Mouse (Mus musculus): Measurements from ENCODE around the gene Ctsz. TPM values are rescaled to one million over a fixed set of nuclear protein-coding genes. Genes with fewer than 3 reads are reported as not detected.
A peak's percentile ranks its signal among the peaks of the same experiment; 100 is the strongest.

The Ctsz gene
- total RNA-seq, 2 experiments from 2014 or later = 35.9 to 46.1 TPM

DNA sequence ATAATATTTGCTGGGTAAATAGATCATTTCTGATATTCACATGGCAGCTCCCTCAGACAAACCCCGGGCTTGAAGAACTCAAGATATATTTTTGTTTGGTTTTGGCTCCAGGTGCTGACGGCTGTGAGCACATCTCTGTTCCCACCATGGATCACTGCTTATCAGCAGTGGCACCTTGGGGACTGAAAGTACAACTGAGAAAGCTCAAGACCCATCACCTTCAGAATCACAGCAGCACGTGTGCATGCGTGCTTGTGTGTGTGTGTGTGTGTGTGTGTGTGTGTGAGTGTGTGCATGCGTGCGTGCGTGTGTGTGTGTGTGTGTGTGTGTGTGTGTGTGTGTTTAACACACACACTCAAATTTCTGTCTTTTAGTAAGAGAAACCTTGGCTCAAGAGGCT lies 5.5 kb upstream of the Ctsz start:
- intact Hi-C loops (cut with DNase I; ENCODE audit: low total_unique reads) = no loop called here

DNA sequence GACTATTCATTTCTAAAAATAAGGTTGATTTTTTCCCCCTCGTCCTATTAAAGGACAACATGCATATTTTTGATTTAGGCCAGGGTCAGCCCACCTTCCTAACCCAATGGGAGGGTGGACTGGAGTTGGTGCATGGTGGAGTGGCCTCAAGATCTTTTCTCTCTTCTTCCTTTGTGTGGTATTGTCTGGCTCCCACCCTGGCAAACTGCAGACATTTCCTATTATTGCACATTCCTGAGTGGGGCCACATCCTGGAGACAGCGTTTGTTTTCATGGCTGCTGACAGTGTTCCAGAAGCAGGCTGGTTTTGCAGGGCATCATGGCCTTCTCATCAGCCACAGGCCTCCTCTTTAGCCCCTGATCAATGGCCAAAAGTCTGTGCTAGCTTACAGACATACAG lies 4.2 kb upstream of the Ctsz start:
- intact Hi-C loops (cut with DNase I; ENCODE audit: low total_unique reads) = no loop called here
- DNase-seq = no peak

More for the DNA sequence above, 5.5 kb upstream of the Ctsz start:
- DNase-seq = no peak

DNA sequence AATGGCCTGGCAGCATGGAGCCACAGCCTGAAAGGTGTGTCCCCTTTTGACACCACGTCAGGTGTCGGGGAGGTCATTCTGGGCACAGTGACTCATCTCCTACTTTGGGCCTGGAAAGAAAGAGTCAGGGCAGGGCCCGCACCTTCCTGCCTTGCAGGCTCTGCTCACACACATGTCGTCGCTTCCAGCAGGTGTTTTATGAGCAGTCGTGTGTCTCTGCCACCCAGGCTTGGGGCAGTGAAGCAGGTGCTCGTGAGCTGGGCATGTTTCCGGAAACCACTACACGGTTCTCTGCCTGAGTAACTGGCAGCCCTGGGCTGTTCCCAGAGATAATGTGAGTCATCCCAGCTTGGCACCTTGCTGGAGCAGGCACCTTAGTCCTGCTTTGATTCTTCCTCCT lies 3.6 kb upstream of the Ctsz start:
- no peak for DNase-seq
- intact Hi-C loops (cut with DNase I; ENCODE audit: low total_unique reads) = no loop called here

DNA sequence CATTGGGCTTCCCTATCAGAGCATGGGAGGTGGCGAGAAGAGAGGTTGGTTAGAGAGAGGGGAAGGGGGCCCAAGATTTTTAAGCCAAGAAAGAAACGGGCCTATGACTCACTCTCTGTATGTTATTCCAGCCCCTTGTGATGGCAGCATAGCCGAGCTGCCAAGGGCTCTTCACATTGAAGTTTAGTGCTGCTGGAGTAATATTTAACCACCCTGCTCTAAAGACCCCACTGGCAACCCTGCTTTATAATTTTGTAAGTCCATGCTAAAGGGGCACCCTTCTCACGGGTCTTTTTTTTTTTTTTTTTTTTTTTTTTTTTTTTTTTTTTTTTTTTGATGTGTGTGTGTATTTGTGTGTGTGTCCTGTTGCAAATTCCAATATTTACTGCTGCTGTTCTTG lies 3.1 kb upstream of the Ctsz start:
- no peak for DNase-seq
- intact Hi-C loops (cut with DNase I; ENCODE audit: low total_unique reads) = no loop called here

DNA sequence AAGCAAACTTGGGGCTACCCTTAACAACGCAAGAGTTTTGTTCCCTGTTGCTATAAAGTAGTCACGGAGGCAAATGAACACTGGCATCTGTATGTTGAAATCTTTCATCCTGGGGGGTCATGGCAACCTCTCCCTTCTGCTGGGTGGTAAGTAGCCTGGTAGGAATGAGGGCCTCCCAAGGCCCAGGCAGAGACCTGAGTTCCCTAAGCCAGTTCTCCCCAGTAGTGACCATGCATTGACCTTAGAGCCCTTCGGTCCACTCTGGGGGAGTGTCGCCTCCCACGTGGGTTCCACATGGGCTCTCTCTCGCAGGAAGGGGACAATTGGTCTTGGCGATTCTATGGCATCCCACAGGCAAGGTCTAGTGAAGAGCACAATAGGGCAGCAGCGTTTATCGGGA lies 1.1 kb upstream of the Ctsz start:
- intact Hi-C loops (cut with DNase I; ENCODE audit: low total_unique reads) = no loop called here
- no peak for DNase-seq

DNA sequence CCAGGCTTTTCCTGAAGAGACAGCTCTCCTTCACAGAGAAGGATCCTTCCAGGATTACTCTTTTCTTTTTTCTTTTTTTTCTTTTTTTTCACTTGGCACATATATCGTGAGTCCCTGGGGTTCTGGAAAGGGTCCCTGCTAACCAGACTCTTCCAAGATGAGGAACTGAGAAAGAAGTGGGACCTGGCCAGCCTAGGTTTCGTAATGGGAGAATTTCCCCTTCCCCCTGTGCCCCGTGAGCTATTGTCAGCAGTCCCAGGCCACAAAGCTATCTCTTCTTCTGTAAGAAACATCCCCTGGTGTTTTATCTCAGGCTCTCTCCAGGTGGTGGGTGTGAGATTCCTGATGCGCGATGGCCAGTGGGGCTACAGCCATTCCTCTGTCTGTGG lies 605 bp upstream of the Ctsz start:
- intact Hi-C loops (cut with DNase I; ENCODE audit: low total_unique reads) = no loop called here
- DNase-seq = no peak

DNA sequence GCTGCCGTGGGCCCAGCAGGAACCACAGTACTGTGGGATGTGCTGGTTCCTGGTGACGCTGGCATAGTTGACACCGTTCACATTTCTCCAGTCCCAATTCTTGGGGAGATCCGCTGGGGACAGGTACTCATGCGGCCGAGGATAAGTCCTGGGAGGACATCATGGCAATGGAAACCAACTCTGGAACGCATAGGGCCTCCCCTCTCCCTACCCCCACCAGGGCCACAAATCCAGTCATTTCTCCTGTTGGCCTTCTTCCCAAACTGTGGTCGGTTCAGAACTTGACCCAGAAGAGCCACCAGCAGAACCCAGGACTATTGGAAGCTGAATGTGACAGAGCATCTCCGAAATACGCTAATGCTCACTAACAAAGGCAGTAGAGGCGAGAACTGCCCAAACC lies 658 bp downstream of the Ctsz start:
- intact Hi-C loops (cut with DNase I; ENCODE audit: low total_unique reads) = no loop called here

DNA sequence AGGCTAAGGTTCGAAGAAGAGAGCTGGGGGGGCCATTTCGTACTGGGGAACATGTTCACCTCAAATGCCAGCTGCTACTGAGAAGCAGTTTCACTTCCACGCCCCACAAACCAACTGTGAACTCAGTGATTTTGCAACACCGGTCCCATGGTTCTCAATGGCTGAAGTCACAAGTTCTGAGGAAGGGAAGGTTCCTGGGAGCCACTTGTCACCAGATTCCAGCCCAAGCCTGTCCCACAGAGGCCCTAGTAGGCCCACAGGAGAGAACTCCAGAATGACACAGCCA lies 1.2 kb downstream of the Ctsz start:
- DNase-seq = no peak
- intact Hi-C loops (cut with DNase I; ENCODE audit: low total_unique reads) = no loop called here

More for the DNA sequence above, 658 bp downstream of the Ctsz start:
- DNase-seq = no peak

DNA sequence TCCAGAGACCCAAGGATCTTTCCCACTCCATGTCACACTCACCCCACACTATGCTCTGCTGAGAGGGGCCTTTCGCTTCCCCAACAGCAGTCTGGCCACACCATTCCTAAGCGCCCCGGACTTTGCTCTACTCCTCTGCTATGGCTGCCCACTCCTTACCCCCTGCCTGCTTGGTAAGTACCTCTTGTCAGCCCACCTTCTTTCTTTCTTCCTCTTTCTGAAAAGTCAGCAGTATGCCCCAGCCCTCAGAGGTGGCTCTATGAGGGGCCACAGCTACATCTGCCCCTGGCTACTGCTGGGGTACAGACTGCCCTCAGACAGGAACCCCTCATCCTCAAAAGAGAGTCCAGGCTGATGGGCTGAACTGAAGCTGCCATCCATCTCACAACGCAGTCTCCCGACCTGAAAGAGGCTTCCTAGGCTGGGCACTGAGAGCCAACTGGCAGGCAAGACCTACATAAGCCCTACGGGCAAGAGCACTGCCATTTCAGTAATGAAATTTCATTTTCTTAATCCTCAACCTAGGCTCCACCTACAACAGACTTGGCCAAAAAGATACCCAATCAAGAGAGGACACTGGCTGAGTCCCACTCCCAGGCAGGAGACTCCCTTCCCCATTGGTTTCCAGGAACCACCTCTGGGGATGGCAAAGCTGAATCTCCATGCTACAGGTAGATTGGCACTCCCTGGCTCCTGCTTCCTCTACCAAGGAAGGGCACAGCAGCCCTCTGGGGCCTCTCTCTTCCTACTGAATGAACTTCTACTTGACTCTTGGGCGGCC lies 1.7 kb downstream of the Ctsz start:
- intact Hi-C loops (cut with DNase I; ENCODE audit: low total_unique reads) = no loop called here
- no peak for DNase-seq

DNA sequence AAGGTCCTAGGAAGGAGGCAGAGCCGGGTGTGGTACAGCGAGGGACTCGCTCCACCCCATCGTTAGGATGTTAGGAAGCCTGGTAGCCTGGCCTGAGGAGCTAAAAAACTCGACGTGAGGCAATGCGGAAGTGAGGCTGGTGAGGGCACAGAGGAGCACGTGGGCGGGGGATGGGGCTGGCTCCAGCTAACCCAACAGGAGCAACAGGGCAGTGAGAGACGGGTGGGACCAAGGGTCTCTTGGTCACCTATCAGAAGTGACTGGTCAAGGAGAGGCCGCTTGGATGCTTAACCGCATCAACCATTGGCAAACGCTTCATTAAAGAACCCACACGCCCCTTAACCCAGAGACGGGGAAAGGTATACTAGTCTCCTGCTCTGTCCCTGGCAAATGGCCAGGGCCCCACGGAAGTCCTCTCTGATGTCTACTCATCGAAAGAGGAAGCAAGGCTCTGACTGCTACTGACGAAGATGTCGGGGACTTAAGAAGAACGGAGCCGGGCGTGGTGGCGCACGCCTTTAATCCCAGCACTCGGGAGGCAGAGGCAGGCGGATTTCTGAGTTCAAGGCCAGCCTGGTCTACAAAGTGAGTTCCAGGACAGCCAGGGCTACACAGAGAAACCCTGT lies 2.6 kb downstream of the Ctsz start:
- intact Hi-C loops (cut with DNase I; ENCODE audit: low total_unique reads) = no loop called here
- no peak for DNase-seq

DNA sequence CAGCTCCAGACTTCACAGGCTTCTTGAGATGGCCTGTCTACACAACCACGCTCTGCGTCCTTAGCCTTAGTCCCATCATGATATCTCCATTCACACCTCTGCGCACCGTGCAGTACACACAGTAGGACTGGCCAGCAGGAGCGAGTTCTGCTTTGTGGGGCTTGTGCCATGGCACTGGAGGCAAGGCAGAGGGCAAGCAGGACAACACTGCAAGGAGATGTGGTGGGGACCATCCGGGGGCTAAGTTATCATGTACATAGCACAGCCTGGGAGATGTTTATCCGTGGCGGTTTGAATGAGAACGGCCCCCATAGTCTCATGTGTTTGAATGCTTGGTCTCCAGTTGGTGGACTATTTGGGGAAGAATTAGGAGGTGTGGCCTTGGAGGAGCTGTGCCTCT lies 3.9 kb downstream of the Ctsz start:
- intact Hi-C loops (cut with DNase I; ENCODE audit: low total_unique reads) = no loop called here
- DNase-seq = no peak

DNA sequence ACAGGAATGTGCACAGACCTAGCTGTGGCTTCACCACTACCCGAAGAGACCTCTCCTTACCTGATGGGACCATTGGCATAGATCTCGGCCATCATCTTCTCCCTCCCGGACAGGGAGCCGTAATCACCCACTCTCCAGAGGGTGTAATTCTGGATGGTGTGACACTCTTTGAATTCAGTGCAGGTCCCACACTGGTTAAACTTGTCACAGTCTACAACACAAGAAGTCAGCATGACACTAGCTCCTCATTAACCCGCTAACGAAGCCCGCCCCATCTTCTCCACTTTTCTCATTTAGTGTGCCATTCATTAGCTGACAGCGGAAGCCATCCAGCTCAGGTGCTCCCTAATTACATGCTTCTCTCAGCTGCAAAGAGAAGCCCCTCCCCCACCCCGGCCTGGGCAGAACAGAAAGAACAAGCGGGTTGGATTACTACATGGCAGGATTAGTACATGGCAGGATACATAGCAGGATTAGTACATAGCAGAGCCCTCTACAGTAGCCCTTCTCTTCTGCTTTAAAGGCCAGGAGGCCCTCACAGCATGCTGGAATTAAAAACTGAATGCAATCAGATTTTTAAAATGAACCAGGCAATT lies 9.7 kb downstream of the Ctsz start:
- no peak for DNase-seq
- intact Hi-C loops (cut with DNase I; ENCODE audit: low total_unique reads) = no loop called here

DNA sequence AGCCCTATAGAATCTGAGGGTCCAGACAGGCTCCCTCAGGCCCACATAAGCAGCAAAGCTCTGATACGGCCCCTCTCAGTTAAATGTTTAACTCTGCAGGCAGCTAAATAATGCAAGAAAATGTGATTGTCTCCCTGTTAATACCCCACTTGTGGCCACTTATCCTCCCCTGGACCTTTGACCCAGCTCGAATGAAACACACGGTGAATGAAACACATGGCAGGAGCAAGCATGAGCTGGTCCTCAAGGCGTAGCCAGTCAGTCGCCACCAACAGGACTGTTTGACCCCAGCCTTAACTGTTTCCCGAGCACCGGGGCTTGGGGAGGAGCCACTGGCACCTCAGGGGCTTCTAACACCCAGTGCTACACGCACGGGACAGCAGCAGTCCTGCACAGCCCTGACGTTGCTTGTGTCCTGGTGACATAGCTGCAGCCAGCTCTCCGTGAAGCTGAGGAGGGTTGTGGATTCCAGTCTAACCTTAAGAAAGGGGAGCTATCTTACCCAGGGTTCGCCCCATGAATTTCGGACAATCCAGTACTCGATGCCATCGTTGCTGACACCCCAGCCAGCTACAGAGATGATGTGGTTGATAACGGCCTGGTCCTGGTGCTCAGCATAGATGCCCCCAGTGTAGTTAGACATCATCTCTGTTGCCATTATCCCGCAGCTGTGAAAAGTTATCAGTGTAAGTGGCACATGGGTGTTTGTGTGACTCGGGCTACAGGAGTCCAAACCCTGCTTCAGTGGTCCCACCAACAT lies 10.6 kb downstream of the Ctsz start:
- no peak for DNase-seq
- intact Hi-C loops (cut with DNase I; ENCODE audit: low total_unique reads) = no loop called here

DNA sequence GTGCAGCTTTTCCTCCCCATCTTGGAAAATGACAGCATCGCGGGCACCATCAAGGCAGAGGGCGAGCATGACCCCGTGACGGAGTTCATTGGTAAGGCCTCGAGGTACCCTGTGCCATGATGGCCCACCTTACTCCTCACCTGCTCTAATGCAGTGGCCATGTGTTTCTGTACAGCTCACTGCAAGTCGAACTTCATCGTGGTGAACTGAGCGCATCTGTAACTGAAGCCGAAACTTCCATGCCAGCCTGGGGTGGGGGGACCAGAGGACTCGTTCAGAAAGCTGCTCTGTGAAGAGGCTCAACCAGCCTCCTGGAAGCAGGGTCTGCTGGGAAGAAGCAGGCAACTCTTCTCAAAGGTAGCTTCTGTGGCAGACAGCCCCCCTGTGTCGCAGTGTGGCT lies 12.0 kb downstream of the Ctsz start:
- intact Hi-C loops (cut with DNase I; ENCODE audit: low total_unique reads) = no loop called here
- DNase-seq = no peak

DNA sequence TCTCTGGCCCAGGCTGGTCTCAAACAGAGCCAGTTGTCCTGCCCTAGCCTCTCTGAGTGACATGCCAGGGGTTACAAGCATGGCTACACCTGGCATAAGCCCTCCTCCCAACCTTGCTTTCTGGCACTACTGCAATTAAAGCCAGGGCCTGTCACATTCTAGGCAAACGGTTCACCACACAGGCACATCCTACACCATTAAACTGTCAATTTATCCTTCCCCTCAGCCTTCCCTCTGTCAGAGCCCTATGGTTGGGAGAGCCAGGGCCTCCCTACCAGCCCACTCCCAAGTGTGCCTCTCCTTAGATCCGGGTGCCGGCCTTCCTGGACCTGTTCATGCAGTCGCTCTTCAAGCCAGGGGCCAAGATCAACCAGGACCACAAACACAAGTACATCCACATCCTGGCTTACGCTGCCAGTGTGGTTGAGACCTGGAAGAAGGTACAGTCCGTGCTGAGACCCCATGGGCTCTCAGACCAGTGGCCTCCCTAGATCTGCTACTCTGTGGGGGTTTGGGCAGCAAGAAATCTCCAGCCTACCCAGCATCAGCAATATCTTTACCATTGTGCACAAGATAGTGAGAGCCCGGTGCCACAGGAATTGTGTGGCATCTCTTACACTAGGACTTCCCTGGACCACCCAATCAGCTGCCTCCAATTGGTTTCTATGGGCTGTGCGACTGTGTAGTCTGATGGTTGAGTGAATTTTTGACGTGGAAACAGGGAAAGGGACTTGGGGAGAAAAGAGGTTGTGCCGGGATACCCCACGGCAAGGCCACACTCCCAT lies 14.3 kb downstream of the Ctsz start:
- no peak for DNase-seq
- intact Hi-C loops (cut with DNase I; ENCODE audit: low total_unique reads) = no loop called here

DNA sequence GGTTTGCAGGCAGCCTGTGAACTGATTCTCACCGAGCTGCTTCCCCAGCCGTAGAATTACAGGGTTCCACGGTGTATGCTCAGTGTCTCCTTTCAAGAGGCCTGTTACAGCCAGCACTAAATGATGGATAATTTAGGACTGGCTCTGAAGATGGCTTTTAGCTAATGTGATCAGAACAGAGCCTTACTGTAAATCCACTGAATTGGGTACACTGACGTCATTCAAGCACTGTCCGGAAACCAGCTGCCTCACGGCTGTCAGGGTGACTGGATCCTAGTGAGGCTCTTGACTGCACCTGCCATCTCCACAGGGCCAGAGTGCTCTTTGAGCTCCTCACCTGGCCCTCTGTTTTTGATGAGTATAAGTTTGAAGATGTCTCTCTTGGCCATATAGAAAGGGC lies 17.7 kb downstream of the Ctsz start:
- intact Hi-C loops (cut with DNase I; ENCODE audit: low total_unique reads) = no loop called here
- no peak for DNase-seq

DNA sequence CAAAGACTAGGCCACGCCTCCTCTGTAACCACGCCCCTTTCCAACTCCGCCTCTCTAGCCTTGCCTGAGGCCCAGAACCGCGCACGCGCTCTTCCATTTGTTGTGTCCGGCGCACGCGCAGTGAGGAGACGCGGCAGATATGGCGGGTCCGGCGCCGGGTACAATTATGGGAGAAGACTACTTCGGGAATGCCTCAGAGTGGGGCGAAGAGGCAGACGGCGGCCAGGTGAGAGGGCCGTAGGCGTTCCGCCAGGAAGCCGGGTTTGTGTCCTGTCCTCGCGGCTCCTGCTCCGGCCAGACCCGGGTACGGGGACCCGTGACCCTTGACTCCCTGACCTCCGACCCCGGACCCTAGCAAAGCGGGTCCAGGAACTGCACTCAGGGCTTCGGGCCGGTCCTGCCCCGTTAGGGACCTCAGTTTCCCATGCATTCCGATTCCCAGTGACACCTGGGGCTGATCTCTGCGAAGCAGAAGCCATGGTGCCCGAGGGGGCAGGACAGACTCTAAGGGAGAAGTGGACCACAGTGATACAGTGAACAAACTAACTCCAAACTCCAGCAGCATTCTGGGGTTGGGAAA lies 23.0 kb downstream of the Ctsz start, which contains the start of gene Nelfcd:
Nelfcd (plus strand) TSS at position 74 of the 580 bp plus-strand sequence.
- peak; percentile 94 for DNase-seq
- intact Hi-C loops (cut with DNase I; ENCODE audit: low total_unique reads) = no loop called here

DNA sequence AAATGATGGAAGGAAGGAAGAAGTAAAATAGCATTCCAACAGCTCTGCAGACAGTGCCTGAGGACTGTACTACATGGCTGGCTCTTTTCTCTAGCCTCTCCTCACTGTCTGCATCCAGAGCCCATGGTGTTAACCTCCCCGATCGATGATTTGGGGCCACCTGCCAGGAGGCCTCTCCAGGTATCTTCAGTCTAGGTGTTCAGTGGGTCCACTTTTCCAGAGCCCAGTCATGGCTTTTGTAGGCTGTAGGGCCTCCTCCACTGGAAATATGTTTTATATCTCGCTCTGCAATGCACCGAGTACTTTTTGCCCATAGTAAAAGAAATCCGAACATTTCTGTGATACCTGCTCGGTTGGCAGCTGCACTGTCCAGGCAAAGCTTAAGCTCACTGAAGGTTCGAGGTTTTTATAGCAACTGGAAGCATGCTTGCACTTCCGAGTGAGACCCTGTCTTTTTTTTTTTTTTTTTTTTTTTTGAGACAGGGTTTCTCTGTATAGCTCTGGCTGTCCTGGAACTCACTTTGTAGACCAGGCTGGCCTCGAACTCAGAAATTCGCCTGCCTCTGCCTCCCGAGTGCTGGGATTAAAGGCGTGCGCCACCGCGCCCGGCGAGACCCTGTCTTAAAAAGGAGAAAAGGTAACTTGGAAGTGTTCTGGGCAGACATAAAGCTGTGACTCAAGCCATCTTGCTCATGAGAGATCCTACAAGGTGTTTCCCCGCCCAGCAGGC lies 23.7 kb downstream of the Ctsz start:
- intact Hi-C loops (cut with DNase I; ENCODE audit: low total_unique reads) = no loop called here
- DNase-seq = no peak

DNA sequence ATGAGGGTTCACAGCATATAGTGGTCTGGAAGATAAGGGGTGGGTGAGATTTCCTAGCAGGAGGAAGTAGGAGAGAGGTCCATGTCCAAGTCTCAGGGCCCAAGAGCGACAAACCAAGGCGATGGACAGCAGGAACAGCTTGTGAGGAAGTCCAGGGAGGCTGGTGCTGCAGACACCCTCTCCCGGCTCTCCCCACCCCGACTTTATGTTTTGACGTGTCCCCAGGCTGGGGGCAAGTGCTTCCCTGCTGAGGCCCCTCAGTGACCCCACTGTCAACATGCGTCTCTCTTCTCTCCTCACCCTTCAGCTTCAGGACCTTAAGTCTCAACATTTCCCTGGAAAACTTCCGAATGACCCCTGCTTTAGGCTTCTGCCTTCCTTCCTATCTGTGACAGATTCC lies 25.7 kb downstream of the Ctsz start:
- intact Hi-C loops (cut with DNase I; ENCODE audit: low total_unique reads) = no loop called here
- DNase-seq = no peak
